Mouse (Mus musculus): Measurements from ENCODE around the gene Efcab9.

The Efcab9 gene

DNA sequence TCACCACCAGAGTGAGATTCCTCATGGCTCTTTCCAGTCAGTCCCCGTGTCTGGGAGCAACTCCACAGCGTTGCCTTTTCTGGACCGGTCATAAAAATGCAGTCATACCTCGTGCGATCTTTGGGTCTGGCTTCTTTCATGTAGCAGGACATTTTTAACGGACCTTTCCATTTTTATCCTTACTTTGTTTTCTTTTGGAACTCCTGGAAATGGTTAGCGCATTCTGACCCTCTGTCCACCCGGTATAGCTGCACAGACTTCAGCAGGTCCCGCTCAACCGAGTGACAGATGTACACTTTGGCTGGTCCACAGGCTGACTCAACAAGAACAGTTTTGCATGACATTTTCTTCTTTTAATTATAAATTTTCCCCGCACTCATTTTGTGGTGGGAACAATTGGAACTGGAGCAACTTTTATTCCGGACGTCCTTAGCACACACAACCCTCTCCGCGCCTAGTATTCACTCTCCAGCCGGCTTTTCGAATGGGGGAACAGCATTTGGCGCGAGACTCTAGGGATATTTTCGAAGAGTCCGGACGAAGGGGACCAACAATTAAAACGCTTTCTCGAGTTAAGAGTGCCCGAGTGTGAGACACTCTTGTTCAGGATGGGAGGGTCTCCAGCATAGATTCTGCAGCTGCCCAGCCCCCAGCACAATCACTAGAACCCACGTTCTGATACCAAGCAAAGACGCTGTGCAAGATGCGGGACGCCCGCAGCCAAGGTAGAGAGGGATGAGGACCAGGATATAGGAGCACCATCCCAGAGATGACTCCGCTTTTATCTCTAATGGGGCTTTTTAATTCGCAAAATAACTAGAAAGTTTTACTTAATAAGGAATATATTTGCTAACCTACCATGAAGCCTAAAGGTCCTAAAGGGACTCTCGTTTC is at the start of gene Efcab9:
Gene Efcab9, minus strand, starts transcription at position 211 of the 894 bp plus-strand sequence.
- DNase-seq = peak in 1 of 2 experiments; percentile 26

DNA sequence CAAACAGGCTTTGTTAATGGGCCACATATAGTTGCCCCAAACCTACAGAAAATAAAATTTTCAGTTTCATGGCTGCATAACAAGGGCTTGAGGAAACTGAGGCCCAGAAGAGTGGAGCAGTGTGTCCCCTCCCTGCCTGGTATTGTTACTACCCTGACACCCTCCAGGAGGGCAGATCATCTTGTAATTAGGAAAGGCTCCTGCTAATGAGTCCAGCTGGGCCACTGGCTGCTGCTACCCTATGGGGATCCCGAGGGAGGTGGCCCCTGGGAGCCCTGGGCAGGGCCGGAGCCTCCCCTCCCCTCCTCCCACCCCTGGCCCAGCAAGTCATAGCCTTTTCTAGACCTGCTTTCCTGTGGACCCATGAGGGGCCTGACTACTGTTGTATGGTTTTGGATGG is 49.1 kb upstream of the Efcab9 start:
- DNase-seq = no peak

DNA sequence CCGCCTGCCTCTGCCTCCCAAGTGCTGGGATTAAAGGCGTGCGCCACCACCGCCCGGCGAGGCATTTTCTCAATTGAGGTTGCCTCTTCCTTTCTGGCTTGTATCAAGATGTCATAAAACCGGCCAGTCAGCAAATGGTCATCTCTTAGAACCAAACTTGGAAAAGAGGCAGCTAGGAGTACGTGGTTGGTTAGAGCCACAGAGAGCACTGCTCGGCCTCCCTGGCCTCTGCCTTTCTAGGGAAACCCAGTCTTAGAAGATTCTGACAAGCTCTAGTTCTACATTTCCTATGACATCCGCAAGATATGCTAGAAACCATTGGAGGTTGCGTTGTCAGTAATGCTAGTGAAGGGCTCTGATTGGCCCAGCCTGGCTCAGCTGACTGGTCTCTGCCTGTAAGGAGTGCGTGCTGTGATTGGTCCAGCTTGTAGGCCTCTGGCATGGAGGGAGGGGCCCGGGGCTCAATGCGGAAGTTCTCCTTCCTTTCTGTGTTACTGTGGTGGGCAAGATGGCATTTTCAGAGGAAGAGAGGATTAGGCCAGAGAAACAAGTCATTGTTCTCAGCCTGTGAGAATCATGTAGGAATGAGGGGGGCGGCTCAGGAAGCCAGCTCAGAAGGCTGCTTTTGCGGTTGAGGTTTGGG is 48.5 kb upstream of the Efcab9 start:
- peak in 1 of 2 experiments; percentile 45 for DNase-seq

DNA sequence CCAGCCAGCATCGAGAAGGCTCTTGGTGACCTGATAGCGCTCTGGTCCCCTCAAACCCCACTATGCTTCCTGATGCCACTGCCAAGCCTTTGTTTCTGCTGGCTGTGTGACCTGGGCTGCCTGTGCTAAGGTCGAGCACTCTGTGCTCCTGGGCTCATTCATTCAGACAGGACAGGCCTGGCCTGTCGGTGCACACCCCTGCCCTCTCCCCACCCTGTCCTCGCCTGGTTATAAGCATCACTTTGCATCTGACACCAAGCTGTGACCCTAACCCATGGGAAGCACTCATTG is 44.8 kb upstream of the Efcab9 start:
- no peak for DNase-seq

DNA sequence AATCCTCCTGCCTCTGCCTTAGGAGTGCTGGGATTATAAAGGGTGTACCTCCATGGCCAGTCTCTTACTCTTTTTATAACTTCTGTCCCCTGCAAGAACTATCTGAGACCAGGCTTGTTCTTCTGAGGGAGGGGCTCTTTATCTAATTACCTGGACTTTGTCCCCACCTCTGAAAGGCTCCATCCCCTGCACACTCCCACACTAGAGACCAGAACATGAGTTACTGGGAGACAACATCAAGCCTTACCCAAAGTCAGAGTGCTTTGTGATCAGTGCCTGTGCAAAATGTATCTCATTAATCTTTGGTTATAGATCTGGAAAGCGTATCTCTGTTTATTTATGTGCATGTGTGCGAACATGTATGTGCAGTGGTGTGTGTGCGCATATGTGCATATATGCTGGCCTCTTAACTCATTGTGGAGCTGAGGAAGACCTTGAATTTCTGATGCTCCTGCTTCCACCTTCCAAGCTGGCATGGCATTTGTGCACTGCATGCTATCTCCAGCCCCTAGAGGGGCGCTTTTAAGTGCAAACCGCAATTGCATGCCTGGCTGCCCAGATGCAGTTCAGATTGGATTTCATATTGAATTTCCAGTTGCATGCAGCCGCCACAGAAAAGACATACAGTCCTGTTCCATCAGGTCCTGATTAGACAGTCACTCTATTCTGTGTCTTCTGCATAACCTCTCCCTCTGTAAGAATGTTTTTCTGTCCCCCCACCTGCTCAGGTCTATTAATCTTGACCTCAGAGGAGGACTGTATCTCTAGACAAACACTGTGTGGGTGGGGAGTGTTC is 44.3 kb upstream of the Efcab9 start:
- no peak for DNase-seq

DNA sequence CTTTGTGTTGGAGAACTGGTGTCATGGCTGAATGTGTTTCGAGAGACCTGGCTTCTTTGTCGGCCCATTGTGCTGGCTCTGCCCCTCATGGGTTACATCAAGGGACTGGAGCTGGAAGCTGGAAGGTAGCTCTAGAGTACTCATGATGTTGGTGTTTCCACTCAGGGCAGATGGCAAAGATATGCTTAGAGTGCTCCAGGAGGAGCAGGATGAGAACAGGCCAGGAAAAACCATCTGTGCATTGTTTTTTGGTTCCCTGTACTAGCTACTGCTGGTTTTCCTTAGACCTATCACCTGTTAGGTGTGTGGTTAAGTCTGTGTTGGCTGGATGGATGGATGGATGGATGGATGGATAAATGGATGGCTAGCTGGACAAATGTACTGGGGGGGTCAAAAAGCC is 41.8 kb upstream of the Efcab9 start:
- DNase-seq = no peak

DNA sequence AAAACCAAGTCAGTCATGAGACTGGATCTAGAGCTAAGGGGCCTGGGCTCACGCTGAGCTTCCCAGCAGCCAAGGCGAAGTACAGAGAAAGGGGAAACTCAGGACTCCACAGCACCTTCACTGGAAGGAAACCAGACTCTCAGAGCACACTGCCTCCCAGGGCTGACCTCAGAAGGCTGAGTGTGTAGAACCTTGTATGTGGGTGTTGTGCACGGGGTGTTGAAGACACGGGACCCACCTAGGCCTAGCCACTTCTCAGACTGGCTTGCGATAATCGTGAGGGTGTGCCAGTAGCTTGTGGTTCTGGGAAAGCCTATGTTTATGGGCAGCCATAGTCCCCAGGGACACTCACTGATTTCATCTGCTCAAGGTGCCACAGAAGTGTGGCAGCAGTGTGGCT is 39.2 kb upstream of the Efcab9 start:
- DNase-seq = no peak

DNA sequence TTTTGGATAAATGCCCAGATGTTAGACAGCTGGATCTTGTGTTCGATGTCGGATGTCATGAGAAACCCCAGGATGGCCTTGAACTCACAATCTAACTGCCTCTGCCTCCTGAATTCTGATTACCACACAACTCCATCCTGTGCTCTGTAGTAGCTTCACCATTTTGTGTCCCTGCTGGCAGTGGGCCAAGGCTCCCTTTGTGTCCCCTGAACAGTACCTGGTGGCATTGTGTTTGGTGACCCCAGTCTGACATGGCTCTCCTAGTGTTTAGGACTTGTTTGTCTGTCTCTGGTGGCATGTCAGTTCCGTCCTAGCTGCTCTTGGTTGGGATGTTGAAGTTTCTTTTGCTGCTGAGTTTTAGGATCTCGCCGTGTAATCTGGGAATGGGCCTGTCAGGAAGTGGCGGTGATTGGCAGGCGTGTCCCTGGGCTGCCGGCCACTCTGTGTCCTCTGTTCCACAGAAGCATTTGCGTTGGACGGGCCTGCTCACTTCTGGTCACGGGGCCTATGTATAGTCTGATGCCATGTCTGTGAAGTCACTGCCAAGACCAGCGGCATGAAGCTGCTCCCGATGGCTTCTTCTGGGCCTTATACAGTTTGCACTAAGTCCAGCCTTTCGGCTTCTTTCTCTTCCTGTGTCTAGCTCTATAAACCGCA is 36.9 kb upstream of the Efcab9 start:
- DNase-seq = peak; percentile 63 to 66

DNA sequence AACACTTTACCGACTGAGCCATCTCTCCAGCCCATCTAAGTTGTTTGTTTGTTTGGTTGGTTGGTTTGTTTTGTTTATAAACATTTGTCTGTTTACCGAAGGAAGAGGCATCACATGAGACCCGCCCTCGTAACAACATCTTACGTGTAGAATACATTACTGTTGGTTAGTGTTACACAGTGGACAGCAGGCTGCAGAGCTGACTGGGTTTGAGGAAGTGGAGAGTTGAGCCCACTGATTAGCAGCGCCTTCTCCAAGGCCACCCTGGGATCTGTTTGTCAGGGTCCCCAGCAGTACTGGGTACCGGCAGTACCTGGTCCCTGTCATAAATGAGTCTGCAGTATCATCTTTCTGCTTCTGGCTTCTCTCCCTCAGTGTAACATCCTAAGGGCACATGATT is 36.2 kb upstream of the Efcab9 start:
- DNase-seq = no peak

DNA sequence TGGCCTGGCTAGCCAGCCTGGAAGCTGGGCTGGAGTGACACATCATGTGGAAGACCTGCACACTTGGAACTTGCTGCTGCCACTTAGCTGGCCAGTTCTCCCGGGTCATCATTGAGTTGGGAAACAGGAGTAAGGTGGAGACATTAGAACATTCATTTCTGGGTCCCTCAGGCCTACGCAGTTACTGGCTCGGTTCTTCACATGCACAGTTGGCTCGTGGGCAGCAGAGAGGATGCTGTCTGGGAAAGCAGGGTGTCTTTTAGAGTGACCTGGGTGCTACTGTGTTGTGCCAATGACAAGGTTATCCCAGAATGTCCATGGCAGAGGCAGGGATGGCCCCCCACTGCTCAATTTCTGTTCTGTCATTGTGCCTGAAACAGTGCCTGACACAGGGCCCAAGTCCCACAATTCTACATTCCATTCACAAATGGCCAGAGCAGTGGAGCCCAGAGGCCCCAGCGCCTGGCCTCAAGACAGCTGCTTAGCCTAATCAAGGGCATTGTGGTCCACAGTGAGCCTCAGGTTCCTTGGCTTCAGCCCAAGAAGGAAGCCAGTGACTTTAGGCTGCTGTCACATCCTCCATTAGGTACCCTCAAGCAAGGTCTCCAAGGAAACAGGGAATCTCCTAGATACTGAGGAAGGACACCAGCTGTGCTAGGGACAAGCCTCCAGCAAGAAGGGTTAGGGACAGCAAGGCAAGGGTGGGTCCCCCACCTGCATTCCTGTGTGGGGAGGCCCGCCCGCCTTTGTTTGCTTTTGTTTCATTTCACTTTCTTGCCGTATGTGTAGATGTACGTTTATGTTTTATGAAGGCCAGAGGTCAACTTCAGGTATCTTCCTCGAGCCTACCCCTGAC is 35.3 kb upstream of the Efcab9 start:
- peak in 1 of 2 experiments; percentile 17 for DNase-seq

DNA sequence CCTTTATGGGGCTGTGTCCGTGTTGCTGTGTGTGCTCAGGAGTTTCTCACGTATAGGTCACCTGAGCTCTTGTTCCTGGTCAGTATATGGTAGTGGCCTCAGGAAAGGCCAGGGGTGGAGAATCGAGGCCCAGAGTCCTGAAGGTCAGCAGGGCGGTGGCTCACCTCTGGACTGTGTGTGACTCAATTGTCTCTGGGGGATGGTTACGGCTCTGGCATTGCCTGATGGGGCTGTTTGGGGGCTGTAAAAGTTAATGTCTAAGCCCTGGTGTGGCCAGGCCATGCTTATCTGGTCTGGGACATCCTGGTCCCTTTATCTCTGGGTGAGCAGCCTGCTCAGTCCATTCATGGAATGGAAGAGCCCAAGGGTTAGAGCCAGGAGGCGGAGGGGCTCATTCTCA is 34.3 kb upstream of the Efcab9 start:
- DNase-seq = no peak

DNA sequence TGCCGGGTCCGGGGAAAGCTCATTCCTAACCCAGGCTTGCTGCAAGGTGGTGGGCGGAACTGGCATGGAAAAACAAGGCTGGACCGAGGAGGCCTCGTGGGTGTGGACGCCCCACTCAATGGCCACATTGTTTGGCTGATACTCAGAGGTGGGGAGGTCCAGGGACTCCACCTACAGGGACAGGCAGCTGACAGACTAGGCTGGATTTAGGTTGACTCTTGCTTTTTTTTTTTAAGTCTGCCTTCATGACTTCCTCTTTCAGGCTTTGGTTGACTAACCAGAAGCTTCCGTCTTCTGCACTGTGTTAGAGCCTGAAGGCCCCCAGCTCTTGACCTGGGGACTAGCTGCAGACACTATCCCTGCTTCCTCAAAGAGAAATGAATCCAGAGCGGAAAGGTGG is 33.2 kb upstream of the Efcab9 start:
- no peak for DNase-seq

DNA sequence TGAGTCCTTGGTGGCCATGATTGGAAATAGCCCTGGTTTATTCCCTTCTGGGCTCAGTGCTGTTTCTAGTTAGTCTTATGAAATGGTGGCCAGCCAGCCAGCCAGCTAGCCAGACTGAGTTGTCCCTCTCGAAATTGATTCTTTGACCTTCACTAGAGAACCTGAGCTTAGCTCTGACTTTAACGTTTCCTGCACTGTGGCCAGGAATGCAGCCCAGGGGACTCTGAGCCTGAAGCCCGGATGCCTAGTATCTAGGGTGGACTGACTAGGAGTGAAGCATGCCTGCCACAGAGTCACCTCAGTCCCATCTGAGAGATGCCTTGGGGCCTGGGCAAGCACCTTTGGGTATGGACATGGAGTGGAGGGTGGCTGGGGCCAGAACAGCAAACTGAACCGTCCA is 32.7 kb upstream of the Efcab9 start:
- no peak for DNase-seq

DNA sequence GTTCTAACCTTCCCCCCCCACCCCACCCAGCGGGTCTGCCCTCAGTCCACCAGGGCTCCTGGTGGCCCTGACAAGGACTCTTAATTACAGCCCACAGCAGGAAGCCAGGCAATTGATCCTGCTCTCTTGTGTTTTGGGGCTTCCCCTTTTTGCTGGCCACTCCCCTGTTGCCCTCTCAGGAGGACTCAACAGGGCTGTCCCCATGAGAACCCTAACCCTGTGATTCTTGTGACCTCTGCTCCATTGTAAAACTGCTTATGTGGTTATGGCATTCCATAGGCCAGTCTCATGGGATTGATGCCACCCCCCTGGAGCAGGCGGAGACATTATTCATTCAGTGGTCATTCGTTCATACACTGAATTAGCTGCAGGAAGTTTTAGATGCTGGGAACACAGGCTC is 31.8 kb upstream of the Efcab9 start:
- DNase-seq = no peak

DNA sequence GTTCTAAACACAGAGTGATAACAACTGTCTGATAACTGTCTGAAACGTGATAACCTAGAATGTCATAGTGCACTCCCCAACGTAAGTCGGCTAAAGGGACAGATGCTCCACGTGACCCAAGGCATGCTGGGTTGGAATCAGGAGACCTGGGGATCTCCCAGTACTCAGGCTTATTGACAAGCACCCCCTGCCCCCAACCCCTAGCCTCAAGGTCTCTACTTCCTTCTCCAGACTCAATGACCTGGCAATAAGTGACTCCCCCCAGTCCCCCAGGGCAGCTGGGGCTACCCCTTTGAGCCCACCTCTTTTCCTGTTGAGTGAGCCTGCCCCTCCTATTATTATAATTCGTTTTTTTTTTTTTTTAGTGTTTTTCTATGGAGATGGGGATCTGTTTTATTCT is 30.8 kb upstream of the Efcab9 start:
- no peak for DNase-seq

DNA sequence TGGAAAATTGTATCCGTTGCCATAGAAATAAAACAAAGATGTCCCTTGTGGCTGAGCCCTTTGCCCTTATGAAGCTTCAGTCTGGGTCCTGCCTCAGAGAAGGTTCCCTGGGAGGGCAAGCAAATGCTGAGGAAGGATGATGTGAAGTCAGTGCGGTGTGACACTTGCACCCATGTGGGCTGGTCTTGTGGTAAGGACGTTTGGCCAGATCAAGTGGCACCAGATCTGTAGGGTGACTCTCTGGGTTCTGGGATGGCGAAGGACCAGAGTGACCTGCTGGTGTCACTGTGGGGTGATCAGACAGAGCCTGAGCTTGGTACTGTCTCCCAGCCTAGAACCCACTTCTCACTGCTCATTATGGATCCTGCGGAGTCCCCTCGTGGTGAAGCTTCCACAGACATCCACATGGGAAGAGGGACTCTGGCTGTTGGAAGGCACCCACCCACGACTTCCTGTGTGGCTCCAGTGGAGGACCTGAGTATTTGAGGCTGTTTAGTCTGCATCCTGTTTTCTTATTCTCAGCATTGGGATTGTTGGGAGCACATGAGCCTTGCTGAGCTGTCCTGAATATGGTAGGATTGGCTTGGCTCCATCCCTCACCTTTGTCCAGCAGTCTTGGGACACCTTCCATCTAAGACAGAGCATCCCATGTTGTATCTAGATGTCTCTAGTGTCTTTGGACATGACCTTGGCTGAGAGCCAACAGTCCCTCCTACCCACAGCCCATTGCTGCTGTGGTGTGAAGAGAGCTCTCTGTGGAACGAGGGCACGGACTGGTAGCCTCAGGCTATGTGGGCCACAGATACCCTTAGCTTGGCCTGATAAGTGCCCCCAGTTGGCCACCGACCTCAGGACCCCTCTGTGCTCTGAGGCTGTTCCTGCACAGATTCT is 29.8 kb upstream of the Efcab9 start:
- DNase-seq = no peak

DNA sequence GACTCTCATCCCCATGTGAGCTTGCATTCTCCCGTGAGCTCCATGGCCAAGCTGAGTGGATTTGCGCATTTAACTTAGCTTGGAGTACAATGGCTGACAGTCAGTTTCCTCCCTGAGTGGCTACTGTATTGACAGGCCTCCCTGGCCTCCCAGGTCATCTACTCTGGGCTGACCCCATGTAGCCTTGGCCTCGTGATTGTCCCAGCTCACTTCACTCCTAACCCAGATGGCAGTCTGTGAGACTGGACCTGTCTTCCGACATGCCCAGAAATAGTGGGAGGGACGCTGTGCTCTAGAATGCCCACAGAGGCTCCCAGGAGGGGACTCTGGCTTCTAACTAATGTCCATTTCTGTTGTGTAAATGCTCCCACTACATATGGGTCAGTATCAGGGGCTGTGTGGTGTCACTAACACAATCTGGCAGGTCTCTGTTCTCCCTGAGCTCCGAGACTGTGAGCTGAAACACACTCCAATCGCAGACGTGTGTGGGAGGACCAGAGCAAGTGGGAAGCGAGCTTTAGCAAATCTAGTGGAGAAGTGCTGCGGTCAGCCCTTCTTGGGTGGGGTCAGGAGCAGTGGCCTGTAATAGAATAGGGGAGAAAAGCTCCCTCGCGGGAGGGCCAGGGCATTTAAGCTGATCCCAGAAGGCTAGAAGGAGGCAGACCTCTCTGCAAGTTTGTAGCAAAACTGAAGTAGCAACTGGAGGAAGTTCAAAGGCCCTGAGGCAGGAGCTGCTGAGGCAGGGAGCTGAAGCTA is 28.3 kb upstream of the Efcab9 start:
- no peak for DNase-seq

DNA sequence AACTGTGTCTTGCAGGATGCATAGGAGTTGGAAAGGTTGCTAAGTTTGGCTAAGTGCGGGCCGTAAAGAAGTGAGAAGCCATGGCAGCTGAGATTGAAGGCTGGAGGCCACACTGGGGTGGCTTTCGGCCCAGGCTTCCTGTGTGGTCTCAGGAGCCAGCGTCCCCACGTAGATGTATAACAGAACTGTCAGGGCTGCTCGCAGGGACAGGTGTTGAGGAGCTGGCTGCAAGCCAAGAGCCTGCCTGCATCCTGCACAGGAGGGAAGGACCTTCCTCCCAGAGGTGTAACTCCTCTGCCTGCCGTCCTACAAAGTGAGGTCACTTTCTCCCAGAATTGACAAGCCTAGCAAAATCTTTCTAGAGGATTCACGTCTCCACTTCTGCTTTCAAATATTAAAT is 26.8 kb upstream of the Efcab9 start:
- peak in 1 of 2 experiments; percentile 38 for DNase-seq

DNA sequence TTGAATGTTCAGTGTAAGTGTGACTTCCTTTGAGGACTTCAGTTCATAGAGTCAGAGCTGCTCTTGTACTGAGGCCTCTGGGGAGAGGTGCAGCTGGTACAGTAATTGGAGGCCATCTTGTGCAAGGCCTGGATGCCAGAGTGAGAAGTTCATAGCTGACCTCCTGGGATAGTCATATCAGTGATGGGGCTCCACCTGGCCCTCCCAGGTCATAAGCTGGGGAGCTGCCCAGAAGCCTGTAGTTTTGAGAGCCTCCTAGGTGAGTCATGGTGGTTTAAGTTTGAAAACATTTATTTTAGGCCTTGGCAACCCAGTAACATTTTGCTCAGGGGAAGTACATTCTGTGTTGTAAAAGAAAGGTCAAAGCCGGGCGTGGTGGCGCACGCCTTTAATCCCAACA is 26.1 kb upstream of the Efcab9 start:
- DNase-seq = no peak

DNA sequence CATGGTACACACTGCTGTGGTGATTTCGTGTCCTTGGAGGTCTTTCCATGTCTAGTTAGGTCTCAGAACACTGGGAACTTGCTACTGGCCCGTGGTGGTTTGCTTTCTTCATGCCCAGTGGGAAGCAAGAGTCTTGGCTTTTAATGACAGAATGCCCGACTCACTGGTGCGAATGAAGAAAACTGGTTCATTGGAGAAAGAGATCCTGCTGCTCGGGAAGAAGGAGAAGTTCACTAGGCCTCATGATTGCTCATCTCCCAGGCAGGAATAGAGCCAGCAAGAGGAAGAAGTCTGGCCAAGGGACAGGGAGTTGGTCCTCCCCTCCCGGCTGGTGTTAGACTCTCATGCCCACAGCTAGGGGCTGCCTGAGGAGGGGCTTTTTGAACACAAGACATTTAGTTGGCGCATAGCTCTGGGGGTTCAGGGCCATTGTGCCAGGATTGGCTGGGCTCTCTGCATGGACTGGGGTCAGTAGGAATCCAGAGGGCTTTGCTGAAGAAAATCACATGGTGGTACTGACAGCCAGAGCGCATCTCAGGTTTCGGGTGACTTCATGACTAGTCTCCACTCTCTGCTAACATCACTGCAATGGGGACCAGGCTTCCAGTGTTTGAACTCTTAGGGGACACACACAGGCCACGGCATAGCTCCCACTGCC is 24.6 kb upstream of the Efcab9 start:
- DNase-seq = peak; percentile 49 to 58
